Mouse (Mus musculus): Measurements from ENCODE around the gene Trpm3.

Gene Trpm3

DNA sequence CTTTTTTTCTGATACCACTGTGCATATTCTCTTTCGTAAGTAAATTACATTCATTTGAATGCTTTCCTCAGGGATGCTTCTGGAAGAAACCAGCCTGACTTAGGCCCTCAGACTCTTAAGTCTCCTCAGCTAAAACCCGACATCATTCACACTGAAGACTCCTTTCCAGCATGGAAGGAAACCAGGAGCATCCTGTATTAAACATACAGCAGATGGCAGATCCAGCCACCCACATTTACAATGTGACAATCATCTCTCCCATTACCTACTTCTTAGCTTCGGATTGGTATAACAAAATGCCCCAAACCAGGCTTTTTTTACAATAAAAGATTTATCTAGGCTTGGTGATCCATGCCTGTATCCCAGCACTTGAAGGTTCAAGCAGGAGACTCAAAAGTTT, 796.2 kb downstream of the Trpm3 start:
- no peak for DNase-seq

DNA sequence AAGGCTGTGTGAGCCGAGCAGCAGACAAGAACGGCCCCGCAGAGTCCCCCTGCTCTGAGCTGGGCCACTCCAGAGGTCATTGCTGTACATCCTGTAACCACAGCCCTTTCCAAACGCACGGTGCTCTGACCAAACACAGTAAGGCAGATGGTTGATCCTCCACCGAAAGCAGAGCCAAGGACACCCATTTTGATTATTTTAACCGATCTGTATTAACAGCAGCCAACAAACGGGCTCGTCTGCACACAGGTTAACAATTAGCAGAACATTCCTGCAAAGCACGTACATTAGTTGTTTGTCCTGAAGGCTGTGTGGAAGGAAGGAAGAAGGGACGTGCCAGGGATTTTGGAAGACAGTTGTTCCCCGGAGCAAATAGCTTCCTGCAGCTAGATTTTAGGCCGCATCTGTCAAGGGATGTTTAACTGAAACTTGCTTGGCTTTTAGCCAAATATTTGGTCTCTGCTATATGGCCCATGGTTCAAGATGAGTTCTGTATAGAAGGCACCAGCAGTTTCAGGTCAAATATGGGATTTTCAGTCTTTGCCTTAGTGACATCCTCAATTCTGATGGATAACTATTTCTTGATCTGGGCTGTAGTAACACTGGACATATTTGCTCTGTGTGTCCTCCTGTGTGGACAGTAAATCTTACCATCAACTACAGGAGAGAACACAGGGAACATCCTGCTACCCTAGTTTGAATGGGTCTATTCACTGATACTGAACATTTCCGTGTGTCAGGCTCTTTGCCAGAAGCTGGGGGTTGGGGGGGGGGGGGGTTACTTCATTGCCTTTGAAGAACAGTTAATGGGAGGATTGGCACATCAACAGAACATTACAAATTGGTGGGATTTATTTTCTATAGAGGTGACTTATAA, 800.2 kb downstream of the Trpm3 start:
- no peak for DNase-seq

DNA sequence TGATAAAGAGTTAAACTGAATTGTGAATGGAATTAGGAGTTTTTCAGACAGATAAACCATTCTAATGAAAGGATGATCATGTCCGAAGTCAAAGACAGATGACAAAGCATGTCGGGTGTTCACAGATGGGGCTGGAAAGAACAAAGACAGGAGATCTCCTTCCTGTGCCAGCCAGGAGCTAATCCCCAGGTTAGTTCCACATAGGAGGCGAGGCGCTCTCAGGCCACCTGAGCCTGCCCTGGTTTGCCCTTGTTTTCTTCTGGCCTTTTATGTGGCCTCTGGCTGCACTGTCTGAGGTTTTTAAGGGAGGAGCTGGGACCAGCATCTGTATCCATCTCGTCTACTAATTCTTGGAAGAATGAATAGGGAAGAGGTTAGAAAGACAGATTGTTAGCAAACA, 801.0 kb downstream of the Trpm3 start:
- no peak for DNase-seq

DNA sequence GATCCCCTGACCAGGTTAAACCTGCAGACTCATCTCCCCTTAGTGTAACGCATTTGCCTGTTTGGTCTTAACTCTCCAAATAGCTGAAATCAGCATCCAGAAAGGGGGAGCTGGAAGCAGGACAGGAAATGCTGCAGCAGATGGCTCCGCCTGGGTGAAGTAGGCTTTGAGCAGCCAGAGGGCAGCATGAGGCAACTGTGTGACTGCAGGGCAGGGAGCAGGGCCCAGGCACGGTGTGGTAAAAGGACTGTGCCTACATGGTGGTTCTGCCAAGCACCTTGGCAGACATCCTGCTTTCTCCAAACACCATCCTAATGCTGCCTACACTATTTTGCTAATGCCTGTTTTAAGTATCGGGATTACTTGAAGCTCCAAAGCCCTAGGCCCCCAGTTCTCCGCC, 801.6 kb downstream of the Trpm3 start:
- DNase-seq: peak; percentile 80

DNA sequence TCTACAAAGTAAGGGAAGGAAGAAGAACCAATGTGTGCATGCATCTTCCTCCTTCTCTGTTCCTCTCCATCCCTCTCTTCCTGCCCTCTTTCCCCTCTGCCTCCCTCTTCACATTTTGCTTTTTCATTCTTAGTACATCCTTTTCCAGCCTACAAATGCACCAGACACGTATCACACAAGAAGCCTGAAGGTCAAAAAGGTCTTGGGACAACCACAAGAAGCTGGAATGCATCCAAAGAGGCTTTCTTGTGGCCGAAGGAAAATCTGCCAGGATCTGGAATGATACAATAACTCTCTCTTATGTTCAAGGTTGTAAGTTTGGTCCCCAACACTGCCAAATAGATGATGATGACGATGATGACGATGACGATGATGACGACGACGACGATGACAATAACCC, 802.1 kb downstream of the Trpm3 start:
- no peak for DNase-seq

DNA sequence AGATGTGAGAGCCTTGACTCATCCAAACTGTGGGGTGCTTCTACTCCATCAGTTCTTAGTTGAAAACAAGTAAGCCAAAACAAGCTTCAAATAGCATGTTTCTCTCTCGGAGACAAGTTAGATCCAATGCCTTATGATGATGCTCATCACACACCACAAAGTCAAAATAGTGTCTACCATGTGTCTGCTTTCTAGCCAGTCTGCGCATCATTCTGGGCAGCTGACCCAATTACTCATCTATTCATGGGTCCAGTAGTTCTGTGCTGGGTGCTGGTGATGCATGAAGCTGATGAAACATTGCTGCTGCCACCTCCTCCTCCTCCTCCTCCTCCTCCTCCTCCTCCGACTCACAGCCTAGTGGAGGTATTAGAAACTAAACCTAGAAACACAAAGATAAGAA, 813.6 kb downstream of the Trpm3 start:
- no peak for DNase-seq

DNA sequence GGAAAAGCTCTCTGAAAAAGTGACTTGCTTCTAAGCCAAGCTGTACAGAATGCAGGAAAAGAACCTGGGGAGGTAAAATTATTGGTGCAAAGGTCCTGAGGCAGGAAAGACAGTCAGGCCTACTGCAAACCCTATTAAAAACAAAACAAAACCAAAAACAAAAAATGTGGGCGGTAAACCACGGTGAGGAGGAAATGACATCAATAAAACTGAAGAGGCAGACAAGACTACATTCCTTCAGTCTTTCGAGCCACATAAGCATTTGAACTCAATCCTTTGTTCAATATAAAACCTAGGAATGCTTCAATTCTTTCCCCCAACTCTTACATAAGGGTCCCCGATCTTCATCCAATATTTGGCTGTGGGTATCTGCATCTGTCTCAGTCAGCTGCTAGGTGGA, 814.3 kb downstream of the Trpm3 start:
- no peak for DNase-seq

DNA sequence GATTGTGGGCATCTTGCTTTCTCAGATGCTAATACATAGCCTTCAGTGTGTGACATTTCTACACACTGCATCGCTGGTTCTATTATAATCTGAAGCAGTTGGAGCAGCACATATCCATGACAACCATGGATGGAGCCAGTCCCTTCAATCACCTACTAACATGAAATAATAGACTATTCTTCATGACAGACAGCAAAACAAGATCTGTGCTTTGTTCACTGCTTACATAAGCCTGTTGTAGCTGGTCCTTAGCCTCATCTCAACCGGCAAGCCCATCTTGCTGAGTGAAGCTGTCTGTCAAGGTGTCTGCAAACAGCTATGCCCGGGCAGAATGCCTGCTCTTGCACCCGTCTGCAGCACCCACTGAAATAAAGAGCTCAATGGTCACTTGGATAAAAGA, 819.6 kb downstream of the Trpm3 start:
- no peak for DNase-seq

DNA sequence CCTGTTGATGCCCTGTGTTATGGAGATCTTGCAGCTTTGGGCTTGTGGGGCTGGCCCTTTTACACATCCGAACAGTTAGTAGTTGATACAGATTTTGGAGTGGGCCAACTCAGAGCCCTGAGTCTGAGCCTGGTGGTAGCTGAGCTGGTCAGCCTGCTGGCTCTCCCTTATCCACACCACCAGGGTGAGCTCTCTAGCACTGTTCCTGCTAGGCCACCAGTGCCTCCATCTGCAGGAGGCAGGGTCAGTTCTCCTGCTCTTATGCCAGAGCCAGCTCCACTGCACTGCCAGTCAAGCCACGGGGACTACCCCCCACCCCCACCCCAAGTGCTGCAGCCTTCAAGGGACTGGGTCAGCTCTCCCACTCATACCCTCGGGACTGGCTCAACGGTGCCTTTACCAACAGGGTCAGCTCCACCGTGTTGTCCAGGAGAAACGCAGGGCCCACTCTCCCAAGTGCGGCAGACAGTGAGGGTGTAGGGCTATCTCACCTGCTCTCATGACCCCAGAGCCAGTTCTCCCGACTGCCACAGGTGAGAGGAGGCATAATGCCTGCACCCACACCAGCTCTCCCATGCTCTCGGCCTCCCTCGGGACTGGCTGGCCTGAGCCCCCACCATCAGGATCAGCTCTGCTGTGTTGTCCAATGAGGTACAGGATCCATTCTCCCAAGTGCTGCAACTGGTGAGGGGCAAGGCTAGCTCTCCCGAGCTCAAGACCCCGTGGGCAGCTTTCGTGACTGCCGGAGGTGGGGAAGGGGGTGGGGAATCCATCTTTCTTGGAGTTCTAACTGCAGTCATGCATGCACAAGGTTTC, 821.8 kb downstream of the Trpm3 start:
- no peak for DNase-seq

DNA sequence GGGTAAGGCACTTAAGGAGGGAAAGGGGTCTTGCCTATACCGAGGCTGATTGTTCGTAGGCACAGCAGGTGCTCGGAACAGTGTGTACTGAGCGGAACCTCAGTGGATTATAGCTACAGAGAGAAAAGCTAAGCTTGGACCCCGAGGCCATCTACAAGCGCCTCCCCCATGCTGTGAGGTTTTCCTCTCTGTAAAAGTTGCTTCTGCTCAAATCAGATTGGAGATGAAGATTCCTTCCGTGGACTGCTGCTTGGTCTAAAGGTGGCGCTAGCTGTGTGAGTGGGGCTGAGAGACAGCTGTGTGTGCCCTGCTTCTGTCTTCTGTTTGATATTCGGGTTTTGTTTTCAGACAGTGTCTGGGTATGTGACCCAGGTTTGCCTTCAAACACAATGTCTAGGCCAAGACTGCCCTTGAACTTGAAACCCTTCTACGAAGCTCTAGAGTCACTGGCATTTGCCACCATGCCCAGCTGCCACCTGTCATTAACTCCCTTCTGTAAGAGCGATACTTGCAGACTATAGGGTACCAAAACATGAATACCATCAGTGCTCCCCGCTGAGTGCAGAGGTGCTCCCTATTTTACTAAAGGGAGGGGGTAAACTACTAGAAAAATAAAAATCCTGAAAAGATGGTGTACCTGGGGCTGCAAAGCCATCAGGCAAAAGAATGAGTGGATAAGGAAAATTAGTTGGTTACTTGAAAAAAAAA, 823.3 kb downstream of the Trpm3 start:
- no peak for DNase-seq

DNA sequence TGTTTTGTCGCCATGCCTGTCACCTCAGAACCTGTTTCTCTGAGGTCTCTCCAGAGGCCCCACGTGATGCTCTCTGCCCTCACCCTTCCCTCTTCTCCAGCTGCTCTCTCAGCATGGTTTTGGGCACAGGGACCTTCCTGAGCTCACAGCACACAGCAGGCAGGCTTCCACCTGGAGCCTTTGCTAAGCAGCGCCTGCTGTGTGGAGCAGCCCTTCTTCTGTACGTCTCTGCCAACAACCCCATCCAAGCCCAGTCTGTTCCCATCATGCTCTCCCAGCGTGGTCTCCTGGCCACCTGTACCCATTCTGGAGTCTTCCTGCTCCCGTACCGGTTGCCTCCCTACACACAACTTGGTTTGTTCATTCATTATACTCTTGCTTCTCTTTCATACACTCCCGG, 823.9 kb downstream of the Trpm3 start:
- no peak for DNase-seq

DNA sequence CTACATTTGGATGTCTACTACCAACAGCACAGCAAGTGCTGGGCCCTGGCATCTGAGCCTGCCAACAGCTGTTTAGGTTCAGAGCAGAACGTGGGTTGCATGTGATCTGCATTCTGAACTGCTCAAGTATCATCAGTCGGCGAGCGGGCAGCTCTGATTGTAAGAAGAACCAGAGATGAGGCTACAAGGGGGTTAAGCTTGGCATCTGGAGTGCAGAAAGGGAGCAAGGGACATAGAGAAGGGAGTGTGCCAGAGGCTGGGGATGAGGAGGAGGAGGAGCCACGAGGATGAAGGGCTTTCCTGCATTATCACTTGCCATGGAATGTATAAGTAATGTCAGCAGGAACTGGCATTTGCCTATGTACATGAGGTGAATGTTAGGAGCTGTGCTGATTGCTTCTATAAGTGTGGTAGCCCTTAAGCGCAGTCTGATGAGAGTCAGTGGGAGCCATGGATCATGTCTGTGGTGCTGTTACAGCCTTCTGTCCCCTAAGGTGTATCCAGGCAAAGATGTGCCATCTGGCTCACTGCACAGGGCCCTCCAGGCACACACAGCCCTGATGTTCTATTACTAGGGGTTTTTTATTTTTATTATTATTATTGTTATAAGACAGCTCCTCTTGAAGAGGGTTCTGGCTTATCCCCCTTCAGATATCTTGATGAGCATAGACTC, 825.0 kb downstream of the Trpm3 start:
- DNase-seq: no peak

DNA sequence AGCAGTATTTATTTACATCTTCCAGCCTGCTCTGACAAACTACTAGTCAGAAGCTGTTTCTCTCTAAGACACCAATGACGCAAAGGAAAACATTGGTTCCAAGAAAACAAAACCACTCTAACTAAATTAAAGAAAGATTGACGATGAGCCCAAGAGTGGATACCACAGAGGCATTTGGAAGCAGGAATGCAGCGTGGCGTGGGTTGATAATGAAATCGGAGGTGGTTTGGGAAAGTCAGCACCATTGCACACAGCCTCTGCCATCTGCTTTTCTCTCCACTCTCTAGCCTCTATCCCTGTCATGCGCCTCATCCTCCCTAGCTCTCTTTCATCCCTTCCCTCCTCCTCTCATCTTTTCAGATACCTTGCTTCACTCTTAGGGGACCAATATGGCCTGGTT, 826.6 kb downstream of the Trpm3 start:
- DNase-seq: no peak

DNA sequence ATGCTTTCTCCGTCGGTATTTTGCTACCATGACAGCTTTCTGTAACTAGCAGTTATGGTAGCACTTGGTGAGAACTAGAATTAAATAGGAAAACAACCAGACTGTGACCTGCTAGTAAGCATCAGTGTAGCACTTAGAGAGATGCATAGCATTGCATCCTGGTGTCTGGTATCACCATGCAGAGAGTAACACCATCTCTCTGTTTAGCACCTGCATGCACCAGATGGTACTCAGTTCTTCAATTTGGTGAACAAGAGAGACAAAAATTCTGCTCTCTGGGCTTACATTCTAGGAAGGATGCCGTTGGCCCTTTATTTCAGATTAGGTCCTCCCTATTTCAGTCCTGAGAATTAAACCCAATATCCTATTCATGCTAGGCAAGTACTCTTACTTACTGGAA, 834.4 kb downstream of the Trpm3 start:
- no peak for DNase-seq

DNA sequence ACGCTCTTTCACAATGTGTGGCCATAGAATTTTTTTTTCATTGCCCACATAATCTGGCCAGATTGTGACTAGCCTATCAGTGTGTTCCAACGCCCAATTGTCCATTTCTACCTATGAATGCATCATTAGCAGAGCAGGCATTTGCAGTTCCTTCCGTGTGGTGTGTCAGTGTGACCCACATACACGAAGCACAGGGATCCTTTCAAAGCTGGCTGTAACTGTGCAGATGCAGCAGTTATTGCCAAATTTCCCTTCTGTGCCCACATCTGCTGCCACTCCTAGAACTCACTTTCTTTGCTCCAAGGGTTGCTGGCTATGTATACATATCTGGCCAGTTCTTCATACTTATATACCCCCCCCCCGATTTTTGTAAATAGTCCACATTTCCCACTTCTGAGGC, 834.9 kb downstream of the Trpm3 start:
- no peak for DNase-seq

DNA sequence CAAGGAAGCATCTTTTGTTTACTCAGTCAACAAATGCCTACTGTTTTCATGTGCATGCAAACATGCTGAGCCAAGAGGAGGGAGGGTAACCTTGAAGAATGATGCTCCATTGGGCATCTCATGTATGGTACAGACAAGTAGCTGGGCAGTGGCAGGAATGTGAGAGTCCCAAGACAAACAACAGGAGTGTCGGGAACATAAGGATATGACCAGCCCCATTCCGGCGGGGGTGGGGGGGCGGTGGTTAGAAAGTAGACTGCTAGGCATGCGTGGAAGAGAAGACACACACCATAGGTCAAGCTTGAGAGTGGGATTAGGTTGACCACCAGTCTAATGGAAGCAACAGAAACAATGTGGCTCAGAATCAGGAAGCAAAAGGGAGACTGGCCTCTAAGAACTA, 837.0 kb downstream of the Trpm3 start:
- no peak for DNase-seq

DNA sequence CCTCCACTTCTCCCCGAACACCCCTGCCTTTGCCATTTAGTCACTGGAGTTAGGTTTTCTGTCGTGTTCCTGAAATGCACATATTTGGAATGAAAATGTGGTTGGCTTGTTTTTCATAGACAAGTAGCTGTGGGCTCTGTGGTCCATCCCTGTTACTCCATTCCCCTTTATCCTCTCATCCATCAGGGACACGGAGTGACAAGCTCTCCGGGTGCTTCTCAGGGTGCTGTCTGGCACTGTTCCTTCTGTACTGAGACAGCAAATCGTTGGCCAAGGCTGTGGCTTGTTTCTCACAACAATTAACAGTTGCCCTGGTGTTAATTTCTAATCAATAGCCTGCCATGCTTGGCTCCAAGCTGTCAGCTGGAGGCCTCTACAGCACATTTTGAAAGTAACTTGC, 838.7 kb downstream of the Trpm3 start:
- DNase-seq: no peak

DNA sequence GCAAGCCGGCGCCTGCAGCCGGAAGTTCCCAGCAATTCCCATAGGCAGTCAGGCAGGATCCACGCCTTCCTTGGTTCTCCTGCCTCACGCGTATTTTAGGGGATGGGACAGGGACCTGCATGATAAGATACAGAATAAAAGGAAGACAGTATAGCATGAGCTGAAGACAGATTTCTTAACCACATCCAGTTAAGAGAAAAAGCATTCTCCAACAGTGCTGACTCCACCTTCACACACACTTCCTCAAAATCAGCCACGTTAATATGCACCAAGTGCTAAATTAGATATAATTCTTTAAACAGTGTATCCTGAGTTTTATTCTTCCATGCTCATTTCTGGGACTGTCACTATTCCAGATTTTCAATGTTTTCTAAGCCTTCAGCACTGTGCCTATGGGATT, 839.9 kb downstream of the Trpm3 start:
- DNase-seq: no peak

DNA sequence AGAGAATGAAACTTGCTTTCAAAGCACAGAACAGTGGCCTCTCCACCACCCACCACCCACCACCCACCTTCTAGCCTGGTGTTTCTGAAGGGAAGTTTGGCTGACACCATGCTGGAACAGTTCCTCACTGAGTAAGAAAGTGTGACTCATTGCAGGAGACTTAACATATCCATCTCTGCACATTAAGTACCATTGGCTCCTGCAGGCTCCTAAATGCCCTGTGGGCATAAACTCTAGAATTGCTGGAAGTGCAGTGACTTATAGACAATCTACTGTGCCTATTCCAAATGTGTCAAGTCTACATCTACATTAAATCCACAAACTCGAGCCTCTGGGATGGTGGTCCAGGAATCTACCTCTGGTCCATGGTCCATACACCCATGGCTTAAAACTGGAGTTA, 840.3 kb downstream of the Trpm3 start:
- no peak for DNase-seq

DNA sequence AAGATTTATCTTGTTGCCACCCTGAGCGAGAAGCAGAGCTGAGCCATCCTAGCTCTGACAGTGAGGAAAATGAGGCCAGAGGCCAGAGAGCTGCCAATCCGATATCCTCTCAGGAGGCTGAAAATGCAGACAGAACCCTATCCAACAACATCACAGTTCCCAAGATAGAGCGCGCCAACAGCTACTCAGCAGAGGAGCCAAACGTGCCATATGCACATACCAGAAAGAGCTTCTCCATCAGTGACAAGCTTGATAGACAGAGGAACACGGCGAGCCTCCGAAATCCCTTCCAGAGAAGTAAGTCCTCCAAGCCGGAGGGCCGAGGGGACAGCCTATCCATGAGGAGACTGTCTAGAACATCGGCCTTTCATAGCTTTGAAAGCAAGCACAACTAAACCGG, 849.1 kb downstream of the Trpm3 start:
- DNase-seq: no peak

DNA sequence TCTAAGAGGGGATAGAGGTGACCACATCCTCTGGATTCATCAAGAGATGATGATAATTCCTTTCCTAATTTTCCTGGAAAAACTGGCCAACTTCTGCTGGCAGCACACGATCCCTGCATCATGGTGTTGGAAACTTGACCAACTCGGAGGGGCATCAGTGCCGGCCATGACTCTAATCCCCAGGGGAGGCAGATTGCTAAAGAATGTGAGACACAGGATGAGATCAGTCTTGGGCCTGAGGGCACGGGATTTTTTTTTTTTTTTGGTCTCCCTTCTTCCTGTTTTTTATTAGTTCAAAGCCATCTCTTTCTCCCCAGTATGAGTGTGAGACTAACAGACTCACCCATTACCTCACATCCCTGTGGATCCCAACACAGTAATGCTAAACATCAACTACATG, 855.1 kb downstream of the Trpm3 start:
- DNase-seq: no peak

DNA sequence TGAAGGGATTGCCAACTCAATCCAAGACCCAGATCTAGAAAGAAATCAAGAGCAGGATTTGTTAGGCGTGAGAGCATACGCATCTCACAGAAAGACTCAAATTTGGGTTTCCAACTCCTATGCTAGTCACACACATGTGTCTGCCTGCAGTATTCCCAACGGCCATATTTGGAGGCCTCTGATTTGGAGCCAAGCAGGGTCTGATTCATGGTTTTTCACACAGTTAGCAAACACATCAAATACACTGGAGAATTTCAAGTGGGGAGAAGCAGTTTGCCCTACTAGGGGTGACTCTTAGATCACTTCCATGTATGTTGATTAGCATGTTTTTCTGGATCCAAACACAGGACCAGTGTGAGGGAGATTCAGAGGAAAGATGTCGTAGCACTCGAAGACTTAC, 855.7 kb downstream of the Trpm3 start:
- no peak for DNase-seq

DNA sequence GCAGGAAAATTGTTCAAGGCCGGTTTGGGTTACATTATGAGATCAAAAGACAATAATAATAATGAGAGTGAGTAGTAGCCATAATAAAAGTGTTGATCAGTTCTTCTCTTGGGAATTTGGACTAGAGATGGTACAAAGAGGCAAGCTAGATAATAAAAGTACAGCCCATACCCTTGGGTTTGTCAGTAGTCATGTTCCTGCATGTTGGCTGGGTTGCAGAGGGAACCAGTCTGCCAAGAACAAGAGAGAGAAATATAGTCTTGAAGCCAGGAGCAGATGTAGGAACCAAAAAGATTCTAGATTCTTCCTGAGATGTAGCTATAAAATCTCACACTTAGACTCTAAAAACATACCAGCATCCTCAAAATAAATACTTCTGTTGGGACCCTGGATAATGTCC, 861.4 kb downstream of the Trpm3 start:
- no peak for DNase-seq

Measured in kidney, adult 11 months (tissue).